Mouse (Mus musculus) kidney, adult 2 months (tissue): ENCODE data around the gene Fam107a.

ENCODE experiments used
- CTCF ChIP-seq: fragments of 200-500 bp; conservative IDR thresholded peaks from 2 replicates; pipeline ENCODE4 v1.5.1; 2011; ENCODE audit warnings: low read depth, mild to moderate bottlenecking, control low read depth, low read length, moderate library complexity, mixed read lengths; ENCODE audit not compliant: insufficient read depth, insufficient read length
- POLR2A ChIP-seq: fragments of 200-500 bp; IDR thresholded peaks from one replicate; pipeline ENCODE4 v1.6.1; 2011; ENCODE audit warnings: low read depth, low read length, control low read depth

- TF ChIP-seq CTCF = no peak
- no peak for TF ChIP-seq POLR2A
Observed at GRCm38 (mm10) chr14:8264378-8264777, 53.4 kb downstream of the Fam107a start.
